Mouse (Mus musculus): ENCODE measurements around the gene Tmem135.
A peak's percentile ranks its signal among the peaks of the same experiment; 100 is the strongest.

The Tmem135 gene

DNA sequence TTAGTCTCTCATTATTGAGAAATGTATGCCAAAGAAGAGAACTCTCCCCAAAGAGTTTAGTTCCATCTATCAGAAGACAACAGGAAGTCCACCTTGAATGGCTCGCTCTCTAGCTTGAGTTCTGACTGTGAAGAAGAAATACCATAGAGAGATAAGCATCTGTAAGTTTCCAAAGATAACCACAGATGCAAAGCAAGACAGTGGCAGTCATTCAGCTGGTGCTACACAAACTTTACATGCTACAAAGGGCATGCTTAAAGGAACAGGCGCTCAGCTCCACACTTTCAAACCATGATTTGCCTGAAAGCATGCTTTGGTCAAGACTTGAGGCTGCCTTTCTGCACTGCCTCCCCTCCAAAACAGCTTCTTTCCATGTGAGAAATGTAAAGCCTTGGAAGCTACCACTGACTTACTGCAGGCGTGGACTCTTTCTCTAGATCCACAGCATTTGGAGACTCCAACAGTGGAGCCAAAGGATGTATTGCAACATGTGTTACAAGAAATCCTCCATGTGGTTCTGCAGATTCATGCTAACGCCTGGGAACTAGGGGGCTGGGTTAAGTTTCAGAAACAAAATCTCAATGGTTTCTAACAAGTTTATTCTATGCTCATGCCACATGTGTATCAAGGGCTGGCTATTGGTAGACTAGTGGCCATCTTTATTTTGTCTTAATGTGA, 232.1 kb downstream of the Tmem135 start:
- no peak for DNase-seq

DNA sequence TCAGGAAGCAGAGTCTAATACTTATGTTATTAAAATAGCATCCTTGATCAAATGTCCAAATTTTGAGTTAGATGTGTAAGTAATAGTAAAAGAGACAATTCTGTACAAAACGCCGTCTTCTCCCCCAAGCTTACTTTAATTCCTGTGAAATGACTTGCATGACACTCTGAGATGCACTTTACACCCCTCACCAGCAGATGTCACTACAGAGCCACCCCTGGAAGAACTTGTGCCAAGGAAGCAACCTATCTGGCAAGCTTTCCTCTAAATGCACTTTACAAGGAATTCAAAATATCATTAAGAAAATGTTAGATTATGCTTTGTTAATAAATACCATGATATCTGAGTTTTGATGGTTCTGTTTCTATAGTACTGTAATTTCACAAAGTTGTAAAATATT, 235.4 kb downstream of the Tmem135 start:
- peak; percentile 77 to 82 for DNase-seq

GRCm38 (mm10) chr7:89165528-89165927, 238.5 kb downstream of the Tmem135 start:
- DNase-seq = no peak

DNA sequence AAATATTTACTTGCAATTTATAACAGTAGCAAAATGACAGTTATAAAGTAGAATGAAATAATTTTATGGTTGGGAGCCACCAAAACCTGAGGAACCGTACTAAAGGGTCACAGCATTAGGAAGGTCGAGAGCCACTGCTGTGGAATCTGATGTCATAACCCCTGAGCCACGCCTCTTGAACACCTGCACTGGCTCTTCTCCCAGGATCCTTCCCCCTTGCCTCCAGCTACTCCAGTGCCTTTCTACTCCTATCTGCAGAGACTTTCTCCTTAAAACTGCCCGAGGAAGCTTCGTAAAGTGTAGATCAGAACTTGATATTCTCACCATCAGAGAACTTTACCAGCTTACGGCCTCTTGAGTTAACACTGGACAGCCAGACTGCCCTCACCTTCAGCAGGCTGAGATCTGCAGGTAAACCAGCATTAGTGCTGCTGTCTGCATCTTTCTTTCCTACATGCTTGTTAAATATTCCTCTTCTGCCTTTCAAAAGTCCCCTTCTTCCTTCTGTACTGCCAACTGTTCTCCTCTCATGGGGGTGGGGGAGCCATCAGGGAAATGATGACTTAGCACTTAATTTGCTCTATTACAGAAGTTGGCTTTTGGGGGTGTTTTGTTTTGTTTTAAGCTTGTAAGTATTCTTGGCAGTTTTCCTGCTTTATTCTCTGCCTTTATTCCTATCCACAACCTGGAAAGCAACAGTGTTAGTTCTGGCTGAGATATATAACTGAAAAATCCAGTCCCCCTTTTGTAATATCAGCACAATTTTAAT, 242.2 kb downstream of the Tmem135 start:
- DNase-seq = no peak

- no peak for DNase-seq
Measured at GRCm38 (mm10) chr7:89157356-89157755, 246.7 kb downstream of the Tmem135 start.

DNA sequence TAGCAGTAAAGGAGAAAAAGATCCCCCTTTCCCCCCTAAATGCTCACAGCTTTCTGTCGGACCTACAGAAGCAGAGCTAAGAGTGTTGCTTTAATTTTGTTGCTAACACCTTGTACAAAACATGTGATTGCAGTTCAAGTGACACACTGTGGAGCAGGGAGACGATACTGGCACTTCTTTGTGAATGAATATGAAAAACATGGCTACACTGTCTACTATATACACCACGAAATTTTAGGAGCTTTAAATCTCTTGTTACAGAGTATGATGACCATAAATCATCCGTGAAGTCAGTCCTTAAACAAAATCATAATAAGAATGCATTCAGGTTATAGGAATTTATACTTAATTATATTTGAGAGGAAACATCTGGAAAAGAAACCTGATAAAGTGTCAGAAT, 247.4 kb downstream of the Tmem135 start:
- no peak for DNase-seq

- no peak for DNase-seq
Measured at GRCm38 (mm10) chr7:89155741-89156140, 248.3 kb downstream of the Tmem135 start.

- no peak for DNase-seq
Measured at GRCm38 (mm10) chr7:89155223-89155622, 248.8 kb downstream of the Tmem135 start.

GRCm38 (mm10) chr7:89151345-89151744, 252.7 kb downstream of the Tmem135 start:
- no peak for DNase-seq

DNA sequence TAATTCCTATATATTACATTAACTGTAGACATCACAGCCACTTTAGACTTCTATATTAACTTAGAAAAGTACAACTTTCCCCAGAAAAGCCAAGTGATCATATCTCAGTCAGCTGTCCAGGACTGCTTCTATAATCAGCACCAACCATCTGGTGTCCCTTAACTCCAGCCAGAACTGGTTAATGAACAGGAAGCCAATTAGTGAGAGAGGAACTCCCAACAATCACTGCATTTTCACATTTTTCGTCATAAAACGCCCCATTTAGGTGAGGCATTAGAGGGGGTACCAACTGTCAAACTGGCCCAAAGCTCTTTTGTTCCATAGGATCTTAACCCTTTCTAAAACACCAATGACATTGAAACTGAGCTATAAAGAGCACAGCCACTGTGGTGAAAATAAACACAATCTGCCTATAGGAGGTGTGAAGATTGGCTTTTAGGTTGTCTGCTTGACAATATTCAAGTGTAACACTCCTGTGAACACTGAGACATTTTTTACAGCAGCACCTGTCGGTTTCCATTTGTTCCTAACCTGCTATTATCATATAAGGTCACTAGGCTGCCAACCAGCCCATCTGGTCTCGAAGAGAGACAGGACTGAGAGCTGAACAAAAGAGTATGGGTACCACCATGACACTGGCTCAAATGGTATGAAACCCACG, 263.3 kb downstream of the Tmem135 start:
- peak; percentile 59 to 73 for DNase-seq

DNA sequence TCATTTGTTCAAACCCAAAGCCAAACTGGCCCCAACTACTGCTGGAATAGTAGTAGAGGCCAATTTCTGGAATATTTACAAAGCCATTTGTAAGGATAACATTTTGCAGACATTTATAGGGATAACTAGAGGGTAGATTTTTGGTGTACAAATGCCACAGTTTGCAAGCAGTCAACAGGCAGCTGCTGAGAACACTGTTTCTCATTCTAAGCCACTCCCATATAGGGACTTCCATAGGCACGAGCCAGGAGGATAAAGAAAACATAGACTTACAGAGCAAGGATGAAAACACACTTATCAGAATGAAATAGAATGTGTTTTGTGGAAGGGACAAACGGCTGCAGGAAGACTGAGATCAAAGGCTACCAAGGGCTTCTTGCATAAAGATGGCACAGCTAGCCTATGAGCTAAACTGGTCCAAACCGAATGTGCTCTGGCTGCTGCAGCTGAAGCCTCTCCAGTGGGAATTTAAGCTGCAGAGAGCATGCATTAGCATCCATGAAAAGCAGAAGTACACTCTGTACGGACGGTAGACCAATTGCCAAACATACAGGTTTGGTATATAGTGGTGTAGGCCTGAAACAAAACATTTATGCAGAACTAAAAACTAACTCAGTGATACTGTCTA, 269.0 kb downstream of the Tmem135 start:
- DNase-seq = no peak

DNA sequence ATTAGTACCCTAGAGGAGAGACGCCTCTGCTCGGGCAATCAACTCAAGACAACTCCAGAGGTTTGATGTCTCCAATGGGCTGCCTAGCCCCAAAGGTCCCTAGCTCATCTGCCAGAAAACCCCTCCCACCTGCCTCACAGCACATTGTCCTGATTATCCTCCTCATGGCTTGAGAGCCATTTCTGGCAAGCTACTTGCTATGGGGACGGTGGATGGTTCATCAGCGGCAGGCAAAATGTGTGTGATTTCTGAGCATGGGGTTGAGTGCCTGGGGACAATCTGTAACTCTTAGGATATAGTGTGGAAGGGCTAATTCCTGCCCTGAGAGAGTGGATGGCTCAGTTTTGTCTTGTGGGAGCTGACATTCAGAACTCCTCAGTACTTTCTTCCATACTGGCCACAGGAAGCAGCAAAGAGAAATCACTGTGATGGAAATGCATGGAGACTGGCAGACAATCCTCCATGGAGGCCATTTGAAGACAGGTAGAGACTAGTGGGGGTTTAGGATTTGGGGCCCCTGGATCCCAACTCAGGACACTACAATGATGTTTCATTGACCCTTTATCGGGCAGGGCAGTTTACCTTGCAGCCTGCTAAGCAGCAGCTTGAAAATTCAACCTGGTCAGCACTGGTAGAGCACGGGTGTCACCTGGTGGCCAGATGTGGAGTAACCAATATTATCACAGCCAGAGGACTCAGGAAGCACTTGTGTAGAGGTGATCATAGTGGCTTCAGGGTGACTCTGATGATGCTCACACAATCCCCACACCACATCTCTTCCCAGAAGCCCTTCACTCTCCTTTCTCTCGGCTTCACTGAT, 277.7 kb downstream of the Tmem135 start:
- peak; percentile 24 to 52 for DNase-seq

GRCm38 (mm10) chr7:89116261-89116664, 287.8 kb downstream of the Tmem135 start:
- no peak for DNase-seq

- no peak for DNase-seq
Measured at GRCm38 (mm10) chr7:89115633-89116032, 288.4 kb downstream of the Tmem135 start.

- DNase-seq = no peak
Measured at GRCm38 (mm10) chr7:89106421-89106820, 297.6 kb downstream of the Tmem135 start.

DNA sequence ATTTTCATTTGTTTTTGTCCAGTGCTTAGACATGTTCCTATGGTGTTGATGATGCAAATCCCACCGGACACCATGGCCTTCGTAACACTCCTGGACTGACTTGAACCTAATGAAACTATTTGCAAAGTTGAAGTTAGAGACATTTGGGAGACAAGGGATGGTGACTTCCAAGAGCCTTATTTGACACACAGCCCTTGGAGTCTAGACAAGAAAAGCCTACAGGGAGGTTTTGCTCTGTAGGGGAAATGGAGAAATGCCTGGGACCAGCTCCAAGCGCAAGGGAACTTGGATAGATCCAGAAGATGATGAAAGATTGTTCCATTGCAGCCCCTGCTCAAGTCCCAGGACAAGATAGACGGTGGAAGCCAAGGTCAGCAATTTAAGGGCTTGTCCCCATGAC, 304.3 kb downstream of the Tmem135 start:
- DNase-seq = no peak
